Mouse (Mus musculus) small intestine, adult 2 months (tissue): ENCODE measurements around the gene Prr13. TPM values are rescaled to one million over a fixed set of nuclear protein-coding genes. Genes with fewer than 3 reads are reported as not detected.
A peak's percentile ranks its signal among the peaks of the same experiment; 100 is the strongest.

ENCODE experiments used
- H3K27ac ChIP-seq: fragments of 200-500 bp; 2 replicates; pipeline ENCODE4 v1.5.1; 2012; ENCODE audit warnings: low read depth, low read length, control low read depth, inconsistent platforms; ENCODE audit not compliant: insufficient read depth
- H3K27me3 ChIP-seq: fragments of 200-500 bp; 2 replicates; pipeline ENCODE4 v1.6.1; 2012; ENCODE audit warnings: mild to moderate bottlenecking, moderate library complexity, low read length, inconsistent platforms; ENCODE audit not compliant: control insufficient read depth, insufficient read depth
- H3K36me3 ChIP-seq: fragments of 200-500 bp; 2 replicates; pipeline ENCODE4 v1.6.1; 2012; ENCODE audit warnings: mild to moderate bottlenecking, low read length, control low read depth, inconsistent platforms; ENCODE audit not compliant: control insufficient read depth, insufficient read depth
- H3K4me1 ChIP-seq: fragments of 200-500 bp; 2 replicates; pipeline ENCODE4 v1.6.1; 2012; ENCODE audit warnings: low read length, inconsistent platforms, mixed read lengths; ENCODE audit not compliant: control insufficient read depth, insufficient read depth, insufficient read length
- H3K4me3 ChIP-seq: fragments of 200-500 bp; 2 replicates; pipeline ENCODE4 v1.5.1; 2012; ENCODE audit warnings: low read depth, mild to moderate bottlenecking, control low read depth, inconsistent platforms, low read length, moderate library complexity
- CTCF ChIP-seq: fragments of 200-500 bp; IDR thresholded peaks from 2 replicates; pipeline ENCODE4 v1.5.1; 2012; ENCODE audit warnings: low read depth, mild to moderate bottlenecking, control low read depth, inconsistent platforms, low read length, moderate library complexity, mixed read lengths; ENCODE audit not compliant: insufficient replicate concordance, insufficient read length; ENCODE audit errors: extremely low read depth
- POLR2A ChIP-seq: fragments of 200-500 bp; IDR thresholded peaks from 2 replicates; pipeline ENCODE4 v1.6.1; 2012; ENCODE audit warnings: low read depth, mild to moderate bottlenecking, control low read depth, inconsistent platforms, low read length, moderate library complexity
- WGBS: fragments of 180-500 bp; shearing (Covaris S2); methylation state at CpG from one replicate; pipeline ENCODE4 v1.1.7; 2018; 5-methylcytosine and 5-hydroxymethylcytosine counted together
- polyA plus RNA-seq: library from polyadenylated mRNA; depleted of rRNA; stranded (reverse); fragments of >200 nt; gene quantifications from 2 replicates; pipeline ENCODE4 v1.2.3, GENCODE M21; 2012

Gene Prr13
- polyA plus RNA-seq, 1 experiment = 585 TPM

DNA sequence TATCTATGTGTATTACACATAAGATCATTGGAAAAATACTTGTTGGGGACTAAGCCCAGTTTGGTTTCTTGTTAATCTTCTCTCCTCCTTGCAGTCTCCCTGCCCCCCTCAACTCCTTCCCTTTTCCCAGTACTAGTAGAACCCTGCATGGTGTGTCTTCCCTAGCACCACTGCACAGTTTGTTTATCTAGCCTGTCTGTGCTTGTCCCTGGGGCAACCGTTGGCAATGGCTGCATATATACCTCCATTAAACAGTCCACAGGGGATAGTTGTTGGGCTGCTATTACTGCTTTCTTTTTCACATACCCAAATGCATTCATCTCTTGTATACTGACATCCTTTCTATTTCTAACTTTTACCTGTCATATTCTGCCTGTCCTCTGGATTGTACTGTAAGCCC is 28.8 kb downstream of the Prr13 start:
- Histone ChIP-seq H3K27ac (no peak overlapping the region), H3K27me3 (no peaks in the 10 kb centered on the region), H3K36me3 (peaks cover 68% of the 10 kb centered on the region), H3K4me3 (no peak overlapping the region), H3K4me1 (no peaks in the 10 kb centered on the region)
- TF ChIP-seq CTCF (no peak), POLR2A (no peak)
- 68% methylated on average over 1 of the region's 1 CpGs for WGBS

DNA sequence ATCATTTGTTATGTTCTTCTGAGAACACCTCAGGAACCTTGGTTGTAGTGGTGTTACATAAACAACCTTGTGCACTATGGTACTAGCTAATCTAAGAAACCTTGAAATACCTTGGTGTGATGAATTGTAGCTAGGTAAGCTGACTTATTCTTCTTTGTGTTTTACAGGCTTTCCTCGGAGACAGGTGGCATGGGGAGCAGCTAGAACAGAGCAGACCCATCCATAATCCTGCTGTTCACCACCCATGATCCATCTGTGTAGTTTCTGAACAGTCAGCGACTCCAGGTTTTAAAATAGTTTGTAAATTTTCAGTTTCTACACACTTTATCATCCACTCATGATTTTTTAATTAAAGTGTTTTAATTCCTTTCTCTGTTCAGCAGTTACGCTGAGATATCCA is 39.5 kb downstream of the Prr13 start:
- no peaks in the 10 kb centered on the region for H3K27me3 ChIP-seq
- no peak overlapping the region for H3K4me3 ChIP-seq
- 75% methylated on average over 3 of the region's 3 CpGs for WGBS
- H3K36me3 ChIP-seq = peaks cover 57% of the 10 kb centered on the region
- no peak overlapping the region for H3K27ac ChIP-seq
- peaks cover 15% of the 10 kb centered on the region for H3K4me1 ChIP-seq
- TF ChIP-seq CTCF (no peak), POLR2A (no peak)

DNA sequence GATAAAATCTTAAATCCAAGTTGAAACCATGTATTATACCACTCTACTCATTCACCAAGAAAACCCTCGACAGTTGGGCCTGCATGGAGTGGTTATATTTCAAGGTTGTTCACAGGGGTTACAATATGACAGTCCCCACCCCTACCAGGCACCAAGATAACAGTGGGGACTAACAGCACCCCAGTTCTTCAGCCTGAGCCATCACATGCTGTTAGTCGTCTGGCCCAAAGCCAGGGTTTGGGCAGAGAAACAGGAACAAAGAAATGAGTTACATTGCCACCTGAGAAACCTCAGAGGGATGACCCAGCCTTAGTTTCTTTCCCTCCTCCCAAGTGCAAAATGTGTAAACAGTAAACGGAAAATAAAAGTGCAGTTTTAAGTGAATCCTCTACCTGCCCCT is 40.5 kb downstream of the Prr13 start:
- peaks cover 15% of the 10 kb centered on the region for H3K4me1 ChIP-seq
- WGBS = 29% methylated on average over 3 of the region's 3 CpGs
- peaks cover 58% of the 10 kb centered on the region for H3K36me3 ChIP-seq
- H3K27ac ChIP-seq = no peak overlapping the region
- H3K27me3 ChIP-seq = no peaks in the 10 kb centered on the region
- no peak overlapping the region for H3K4me3 ChIP-seq
- TF ChIP-seq POLR2A = no peak
- TF ChIP-seq CTCF = no peak

DNA sequence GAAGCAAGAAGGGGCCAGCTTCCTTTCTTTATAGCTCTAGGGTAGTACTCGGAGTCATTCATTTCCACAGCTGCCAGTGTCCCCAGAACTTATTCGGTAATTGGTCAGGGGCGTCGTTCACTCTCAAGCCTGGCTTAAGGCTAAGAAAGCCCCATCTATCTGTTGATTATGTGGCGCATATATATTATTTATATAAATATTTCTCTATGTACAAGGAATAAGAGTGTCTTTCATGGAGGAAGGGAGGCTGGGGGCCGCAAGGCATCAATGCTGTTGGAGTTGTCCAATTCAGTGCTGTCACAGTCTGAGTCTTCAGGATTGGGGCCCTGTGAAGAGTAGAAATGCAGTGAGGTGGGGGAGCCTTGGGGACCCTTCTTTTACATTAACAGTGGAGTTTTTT is 41.0 kb downstream of the Prr13 start:
- Histone ChIP-seq H3K4me1 (peaks cover 15% of the 10 kb centered on the region), H3K27ac (no peak overlapping the region), H3K27me3 (no peaks in the 10 kb centered on the region), H3K36me3 (peaks cover 56% of the 10 kb centered on the region), H3K4me3 (no peak overlapping the region)
- 80% methylated on average over 6 of the region's 6 CpGs for WGBS
- no peak for TF ChIP-seq POLR2A
- TF ChIP-seq CTCF = no peak

GRCm38 (mm10) chr15:102500479-102500878 is 41.7 kb downstream of the Prr13 start:
- peaks cover 51% of the 10 kb centered on the region for H3K36me3 ChIP-seq

DNA sequence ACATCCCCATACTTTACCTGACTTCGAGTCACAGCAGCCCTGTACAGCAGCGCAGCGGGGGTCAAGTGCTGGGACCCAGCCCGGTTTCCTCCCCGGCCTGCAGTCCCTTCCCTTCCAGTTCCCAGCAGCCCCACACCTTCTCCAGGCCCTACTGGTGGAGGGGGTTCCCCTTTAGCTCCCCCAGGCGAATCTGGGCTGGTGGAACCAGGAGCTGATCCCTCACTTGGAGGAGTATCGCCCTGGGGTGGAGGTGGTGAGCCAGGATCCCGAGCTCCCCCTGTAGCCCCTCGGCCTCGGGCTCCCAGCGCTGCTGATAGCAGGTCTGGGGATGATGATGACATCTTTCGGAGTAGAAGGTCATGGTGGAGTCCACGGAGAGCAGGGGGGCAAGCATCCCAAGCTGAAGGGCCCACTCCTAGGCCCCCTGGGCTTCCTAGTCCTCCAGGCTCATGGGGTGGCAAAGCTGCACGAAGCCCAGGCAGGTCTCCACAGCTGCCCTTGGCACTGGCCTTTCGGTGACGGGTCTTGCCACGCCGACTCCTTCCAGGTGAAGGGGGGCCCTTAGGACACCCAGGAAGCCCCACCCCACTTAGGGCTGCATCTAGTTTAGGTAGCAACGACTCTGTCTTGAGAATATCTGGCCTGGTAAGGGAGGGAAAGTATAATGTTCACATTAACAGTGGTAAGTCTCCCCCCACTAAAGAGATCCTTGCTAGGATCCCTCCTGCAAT is 42.4 kb downstream of the Prr13 start:
- Histone ChIP-seq H3K27ac (no peak overlapping the region), H3K36me3 (peaks cover 47% of the 10 kb centered on the region), H3K27me3 (no peaks in the 10 kb centered on the region), H3K4me3 (no peak overlapping the region), H3K4me1 (peaks cover 15% of the 10 kb centered on the region)
- TF ChIP-seq CTCF (no peak), POLR2A (no peak)
- whole genome bisulfite sequencing = 76% methylated on average over 19 of the region's 19 CpGs

More at GRCm38 (mm10) chr15:102500479-102500878, 41.7 kb downstream of the Prr13 start:
- WGBS = 83% methylated on average over 5 of the region's 5 CpGs
- no peak overlapping the region for H3K27ac ChIP-seq
- TF ChIP-seq POLR2A (no peak), CTCF (no peak)
- no peak overlapping the region for H3K4me3 ChIP-seq
- H3K4me1 ChIP-seq = peaks cover 15% of the 10 kb centered on the region
- H3K27me3 ChIP-seq = no peaks in the 10 kb centered on the region

DNA sequence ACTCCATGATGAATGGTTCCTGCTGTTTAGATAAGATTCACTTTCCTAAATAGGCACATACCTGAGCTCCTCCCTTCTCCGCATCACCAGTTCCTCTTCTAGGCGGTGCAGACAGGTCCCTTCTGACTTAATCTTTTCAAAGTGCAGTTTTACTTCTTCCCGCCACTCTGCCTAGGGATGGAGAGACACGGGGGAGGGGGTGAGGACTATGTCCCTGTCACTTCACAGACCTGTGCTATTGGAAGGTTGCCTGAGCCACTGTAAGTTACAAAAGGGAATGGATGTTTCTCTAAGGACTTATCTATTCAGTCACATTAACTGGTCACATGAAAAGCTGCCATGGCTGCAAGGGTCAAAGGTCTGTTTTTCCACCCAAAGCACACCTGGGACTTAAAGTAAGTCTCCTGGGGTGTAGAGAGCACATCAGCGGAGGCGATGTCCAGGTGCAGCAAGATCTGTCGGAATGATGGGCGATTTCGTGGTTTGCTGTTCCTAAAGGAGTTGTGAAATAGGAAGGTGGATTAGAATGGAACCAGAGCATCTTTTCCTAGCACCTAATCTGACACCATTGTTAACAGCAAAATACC is 43.5 kb downstream of the Prr13 start:
- Histone ChIP-seq H3K27me3 (no peaks in the 10 kb centered on the region), H3K4me3 (no peak overlapping the region)
- 26% methylated on average over 9 of the region's 9 CpGs for WGBS

More for the DNA sequence above, 43.5 kb downstream of the Prr13 start:
- H3K27ac ChIP-seq = peak overlapping the region; percentile 42
- peaks cover 15% of the 10 kb centered on the region for H3K4me1 ChIP-seq
- TF ChIP-seq POLR2A (no peak), CTCF (no peak)
- H3K36me3 ChIP-seq = peaks cover 41% of the 10 kb centered on the region
